Mouse (Mus musculus): ENCODE measurements around the gene Gfy.

- TF ChIP-seq CTCF (IDR thresholded peaks at IDR 0.05), result no peak
- TF ChIP-seq EP300 (IDR thresholded peaks at IDR 0.05; ENCODE audit: insufficient read depth, low read depth, low read length), result no peak
Observed at GRCm38 (mm10) chr7:45224826-45225225, 45.5 kb upstream of the Gfy start.

Measured in heart, adult 2 months (tissue).